9 mouse cellular contexts compared by ENCODE assay signal in the genomic region with DNA sequence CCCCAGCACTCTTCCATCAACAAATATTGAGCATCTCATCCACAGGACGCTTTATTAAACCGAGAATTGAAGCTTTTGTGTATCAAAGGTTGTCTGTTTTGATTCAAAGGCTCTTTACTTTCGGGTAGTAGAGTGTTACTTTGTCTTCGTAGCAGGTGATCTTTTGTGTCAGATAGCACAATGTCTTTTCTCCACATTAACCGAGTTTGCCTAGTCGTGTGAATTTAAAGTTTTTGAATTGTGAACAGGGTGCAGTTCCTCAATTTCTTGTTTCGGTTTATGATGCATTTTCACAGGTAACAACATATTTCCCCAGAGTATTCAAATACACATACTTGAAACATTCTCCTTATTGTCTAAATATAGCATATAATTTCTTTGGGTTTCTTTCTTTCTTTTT. TPM values are rescaled to one million over a fixed set of nuclear protein-coding genes. Genes with fewer than 3 reads are reported as not detected.
DNase-seq lines count a peak whose midpoint lies in the region; ATAC-seq and TF ChIP-seq lines count a peak whose summit lies in the region.
"Had no signal": no experiment of that assay in that cellular context is flagged by ENCODE, and none has a peak within 500 bp of the region (broad histone marks: within the 10 kb centered on the region; RNA-seq: fewer than 3 reads in every experiment).

No protein-coding gene starts in this region.

- peak; percentile 3 to 11; a peak in 1 of 4 replicates for TF ChIP-seq EP300 in MEL (IDR thresholded peaks at IDR 0.05; ENCODE audit: low read depth in 1 of 2, low read length in 2 of 2)

- no peak overlapping the region; the same call in 1 of the 2 replicates for H3K4me3 ChIP-seq in kidney, adult 2 months (ENCODE audit: insufficient read depth, low read depth, low read length)
- H3K4me3 ChIP-seq in MEL (ENCODE audit: control insufficient read depth in 1 of 2, insufficient read depth in 1 of 2, low read depth in 2 of 2, low read length in 2 of 2) (peak overlapping the region; percentile 53 to 83), macrophage (ENCODE audit: inconsistent target) (peak overlapping the region; percentile 80)
- peak overlapping the region; percentile 86 for H3K4me3 ChIP-seq in forebrain, postnatal 0 days (ENCODE audit: low read depth, low read length)

- H3K9ac ChIP-seq in MEL (ENCODE audit: control insufficient read depth, low read depth, low read length, poor library complexity, severe bottlenecking), result peak overlapping the region; percentile 95
- peak overlapping the region; percentile 96 for H3K9ac ChIP-seq in forebrain, postnatal 0 days

- H3K27me3 ChIP-seq in kidney, adult 2 months (replicated peaks; ENCODE audit: control insufficient read depth, insufficient read depth, low read length), result no peaks in the 10 kb centered on the region
- H3K27me3 ChIP-seq in MEL (ENCODE audit: control insufficient read depth in 1 of 2, insufficient read depth in 2 of 2, low read length in 2 of 2), result 0 out of 4 replicates have a peak, but pooled peaks cover 0 to 1% of the 10 kb centered on the region in 2 experiments
- H3K27me3 ChIP-seq in forebrain, postnatal 0 days (ENCODE audit: insufficient read depth, low read length), result no peaks in the 10 kb centered on the region

- TF ChIP-seq POLR2A in kidney, adult 2 months (IDR thresholded peaks at IDR 0.05; ENCODE audit: low read depth, low read length), result no peak
- TF ChIP-seq POLR2A in MEL (IDR thresholded peaks at IDR 0.05; ENCODE audit: control insufficient read depth in 1 of 2, insufficient read depth in 1 of 2, low read depth in 1 of 2, low read length in 2 of 2, poor library complexity in 1 of 2), result no peak

- H3K4me1 ChIP-seq in kidney, adult 2 months (ENCODE audit: control insufficient read depth, insufficient read depth, low read length), result peaks cover 5% of the 10 kb centered on the region; the same call in 1 of the 2 replicates
- peaks cover 6 to 10% of the 10 kb centered on the region in 2 experiments; a peak in 3 of 4 replicates for H3K4me1 ChIP-seq in MEL (ENCODE audit: control insufficient read depth in 1 of 2, insufficient read depth in 2 of 2, low read length in 2 of 2)
- no peaks in the 10 kb centered on the region; the same call in 1 of the 2 replicates for H3K4me1 ChIP-seq in forebrain, postnatal 0 days (ENCODE audit: insufficient read depth)

- H3K9me3 ChIP-seq in MEL (replicated peaks; ENCODE audit: insufficient read depth, low read length), result no peaks in the 10 kb centered on the region
- H3K9me3 ChIP-seq in forebrain, postnatal 0 days (ENCODE audit: low read length), result no peaks in the 10 kb centered on the region

- TF ChIP-seq CTCF in kidney, adult 2 months (conservative IDR thresholded peaks at IDR 0.05; ENCODE audit: insufficient read depth, insufficient read length, low read depth, low read length), result no peak
- TF ChIP-seq CTCF in MEL (IDR thresholded peaks at IDR 0.05 in 2 of 3, conservative IDR thresholded peaks at IDR 0.05 in 1 of 3; ENCODE audit: control insufficient read depth in 1 of 3, insufficient read depth in 1 of 3, low read depth in 2 of 3, low read length in 3 of 3, poor library complexity in 1 of 3, severe bottlenecking in 1 of 3), result no peak
- no peak for TF ChIP-seq CTCF in forebrain, postnatal 0 days (IDR thresholded peaks at IDR 0.05; ENCODE audit: low read depth)

- H3K27ac ChIP-seq in kidney, adult 2 months (ENCODE audit: insufficient read depth, low read depth, low read length), result 0 out of 2 replicates have a peak overlapping the region, but pooled peaks have one; percentile 37
- H3K27ac ChIP-seq in MEL (ENCODE audit: control insufficient read depth, low read depth, low read length) (peak overlapping the region; percentile 28; the same call in 1 of the 2 replicates), macrophage (no peak overlapping the region)
- H3K27ac ChIP-seq in forebrain, postnatal 0 days (ENCODE audit: low read depth, low read length), result no peak overlapping the region

- no peak for TF ChIP-seq RAD21 in MEL (IDR thresholded peaks at IDR 0.05; ENCODE audit: low read depth, low read length)

- H3K36me3 ChIP-seq in kidney, adult 2 months (ENCODE audit: control insufficient read depth, insufficient read depth, low read length), result no peaks in the 10 kb centered on the region
- H3K36me3 ChIP-seq in MEL (ENCODE audit: control insufficient read depth in 1 of 2, insufficient read depth in 2 of 2, low read length in 2 of 2) (peaks cover 0 to 11% of the 10 kb centered on the region in 2 experiments; a peak in 2 of 4 replicates), macrophage (ENCODE audit: inconsistent target) (no peaks in the 10 kb centered on the region)
- H3K36me3 ChIP-seq in forebrain, postnatal 0 days (ENCODE audit: insufficient read depth), result no peaks in the 10 kb centered on the region

- no peak for DNase-seq in kidney, adult 2 months
- DNase-seq in kidney, postnatal 36 days, result no peak
- peak; percentile 75 for DNase-seq in MEL (ENCODE audit: low read depth, low spot score)
- peak; percentile 11 for DNase-seq in forebrain, postnatal 0 days
- no peak for DNase-seq in right cerebral cortex, adult 18-20 months
- no peak for DNase-seq in layer of hippocampus, adult 8-10 months (ENCODE audit: low spot score in 2 of 2)
- no peak for DNase-seq in kidney, adult 11 months
- DNase-seq: adrenal gland, postnatal 14 days had no signal

- ATAC-seq in forebrain, postnatal 0 days, result no peak

- 17% methylated on average over 7 of the region's 7 CpGs for WGBS in kidney, adult 2 months
- 4% methylated on average over 7 of the region's 7 CpGs for WGBS in forebrain, postnatal 0 days
- 1% methylated on average over 7 of the region's 7 CpGs for WGBS in macrophage (ENCODE audit: missing documents)

- H3K4me2 ChIP-seq in forebrain, postnatal 0 days (ENCODE audit: low read depth), result peak overlapping the region; percentile 63

- H3K79me2 ChIP-seq in MEL (ENCODE audit: control insufficient read depth, insufficient read depth, low read length, poor library complexity), result peaks cover 30% of the 10 kb centered on the region
- peaks cover 59% of the 10 kb centered on the region for H3K79me2 ChIP-seq in macrophage (ENCODE audit: inconsistent target)

TF ChIP-seq in MEL, 35 proteins besides CTCF, POLR2A, EP300 and RAD21:
- no peak for TF ChIP-seq SMC3 (IDR thresholded peaks at IDR 0.05; ENCODE audit: low read depth, low read length)
- peak; percentile 70; the same call in 1 of the 2 replicates for TF ChIP-seq MXI1 (IDR thresholded peaks at IDR 0.05; ENCODE audit: low read depth, low read length)
- TF ChIP-seq UBTF (IDR thresholded peaks at IDR 0.05; ENCODE audit: borderline replicate concordance, insufficient read depth, low read depth, low read length), result no peak
- TF ChIP-seq POLR2AphosphoS2 (IDR thresholded peaks at IDR 0.05; ENCODE audit: low read length), result no peak
- TF ChIP-seq TCF12 (IDR thresholded peaks at IDR 0.05; ENCODE audit: low read depth, low read length), result no peak
- TF ChIP-seq USF2 (IDR thresholded peaks at IDR 0.05; ENCODE audit: borderline replicate concordance in 1 of 2, insufficient read depth in 1 of 2, low read depth in 1 of 2, low read length in 2 of 2), result no peak
- TF ChIP-seq ZC3H11A (IDR thresholded peaks at IDR 0.05; ENCODE audit: low read depth, low read length), result no peak
- TF ChIP-seq ETS1 (IDR thresholded peaks at IDR 0.05; ENCODE audit: low read depth, low read length), result no peak
- peak; percentile 43 for TF ChIP-seq SIN3A (IDR thresholded peaks at IDR 0.05; ENCODE audit: low read length)
- TF ChIP-seq MYC (IDR thresholded peaks at IDR 0.05; ENCODE audit: low read depth, low read length), result peak; percentile 47; the same call in 1 of the 2 replicates
- no peak for TF ChIP-seq HCFC1 (IDR thresholded peaks at IDR 0.05; ENCODE audit: low read depth, low read length)
- TF ChIP-seq ZMIZ1 (IDR thresholded peaks at IDR 0.05; ENCODE audit: low read depth, low read length), result no peak
- no peak for TF ChIP-seq NRF1 (IDR thresholded peaks at IDR 0.05; ENCODE audit: insufficient read depth, low read depth, low read length, poor library complexity, severe bottlenecking)
- TF ChIP-seq MYB (IDR thresholded peaks at IDR 0.05; ENCODE audit: low read depth, low read length), result no peak

RNA-seq across cellular contexts. Expression of gene Peli1, which starts 1.5 kb away (rescaled TPM):
- 8.5 and 8.8 TPM in 2 replicates for polyA plus RNA-seq in kidney, adult 2 months (2012; rRNA removed)
- 7.5 and 7.9 TPM in 2 replicates for total RNA-seq in MEL (2012; rRNA removed)
- 10 to 100 TPM in 1 of 2 experiments, not detected in 1; 11.6 TPM for polyA plus RNA-seq in MEL (2012; ENCODE audit: insufficient read depth in 1 of 2, insufficient read length in 2 of 2, low read depth in 1 of 2, low replicate concordance in 2 of 2, missing spikeins in 1 of 2)
- total RNA-seq in forebrain, postnatal 0 days (2014; rRNA removed), result 50.1 and 52.8 TPM in 2 replicates
- polyA plus RNA-seq in forebrain, postnatal 0 days (2015; fragmentation: Nextera tagmentation; extraction: Ambion mirVana), result 56.3 and 58.0 TPM in 2 replicates
- total RNA-seq in macrophage (2018; cell fraction: chromatin; rRNA removed), result 100 to 1,000 TPM in 19 of 26 experiments, 10 to 100 TPM in 7; 48.9 to 827 (median 232) TPM
- 100 to 1,000 TPM in 9 of 26 experiments, 10 to 100 TPM in 17; 26.8 to 291 (median 74.1) TPM for total RNA-seq in macrophage (2018; cell fraction: cytosol; rRNA removed)
- total RNA-seq in macrophage (2018; cell fraction: nucleus; rRNA removed), result 100 to 1,000 TPM in 19 of 26 experiments, 10 to 100 TPM in 7; 62.0 to 845 (median 241) TPM
- polyA plus RNA-seq in macrophage (2018), result 22.0 to 38.4 TPM (median 25.2 TPM) in 3 replicates
- 10 to 100 TPM; 43.0 to 49.2 (median 46.6) TPM for total RNA-seq in layer of hippocampus, adult 8-10 months (2022)

Comparison
In these comparisons a context has a peak if more than half of its experiments do, and no peak if none do; other contexts are left out.
1. DNase-seq: peak in MEL (single experiment) and forebrain, postnatal 0 days (single experiment); none in kidney, adult 2 months (single experiment), kidney, postnatal 36 days (0 of 2), right cerebral cortex, adult 18-20 months (single experiment), layer of hippocampus, adult 8-10 months (0 of 2) and kidney, adult 11 months (single experiment).
2. H3K27ac ChIP-seq: peak in kidney, adult 2 months (single experiment) and MEL (single experiment); none in forebrain, postnatal 0 days (single experiment) and macrophage (single experiment).